Mouse (Mus musculus) hindbrain, postnatal 0 days (tissue): ENCODE measurements around the gene Sel1l. TPM values are rescaled to one million over a fixed set of nuclear protein-coding genes. Genes with fewer than 3 reads are reported as not detected.

Source experiments
- ATAC-seq: fragments of 200-750 bp; cut with Nextera tagmentation; 2 replicates; pipeline ENCODE4 v1.8.0; 2017; ENCODE audit warnings: mild to moderate bottlenecking, moderate TSS enrichment, moderate library complexity
- DNase-seq: peaks from one replicate; pipeline ENCODE4 v3.0.0-alpha.2; 2015; ENCODE audit warnings: low spot score
- H3K27ac ChIP-seq: fragments of 300-500 bp; sonication (generic); 2 replicates; pipeline ENCODE4 v1.5.1; 2014; ENCODE audit warnings: mild to moderate bottlenecking
- H3K27me3 ChIP-seq: fragments of 300-500 bp; sonication (generic); 2 replicates; pipeline ENCODE4 v1.6.1; 2014; ENCODE audit warnings: low read length, mixed read lengths; ENCODE audit not compliant: insufficient read depth
- H3K36me3 ChIP-seq: fragments of 300-500 bp; sonication (generic); 2 replicates; pipeline ENCODE4 v1.6.1; 2014; ENCODE audit warnings: low read length, mixed read lengths; ENCODE audit not compliant: insufficient read depth
- H3K4me1 ChIP-seq: fragments of 300-500 bp; sonication (generic); 2 replicates; pipeline ENCODE4 v1.6.1; 2014; ENCODE audit warnings: antibody characterized with exemption, low read length, mixed read lengths; ENCODE audit not compliant: insufficient read depth
- H3K4me2 ChIP-seq: fragments of 300-500 bp; sonication (generic); 2 replicates; pipeline ENCODE4 v1.6.1; 2014; ENCODE audit warnings: low read depth, mild to moderate bottlenecking, low read length, moderate library complexity, mixed read lengths
- H3K4me3 ChIP-seq: fragments of 300-500 bp; sonication (generic); 2 replicates; pipeline ENCODE4 v1.5.1; 2014; ENCODE audit warnings: low read length
- H3K9ac ChIP-seq: fragments of 300-500 bp; sonication (generic); replicated peaks from 2 replicates; pipeline ENCODE4 v1.6.1; 2014; ENCODE audit warnings: mild to moderate bottlenecking, low read length, moderate library complexity, mixed read lengths
- H3K9me3 ChIP-seq: fragments of 300-500 bp; sonication (generic); 2 replicates; pipeline ENCODE4 v1.6.1; 2016; ENCODE audit warnings: low read length, mixed read lengths
- CTCF ChIP-seq: IDR thresholded peaks from 2 replicates; pipeline ENCODE4 v1.5.1; 2016; ENCODE audit warnings: antibody characterized with exemption, control low read depth, low read depth
- WGBS: fragments of 180-500 bp; shearing (Covaris S2); extraction: QIAGEN DNeasy Blood & Tissue Kit; methylation state at CpG from one replicate; pipeline ENCODE4 v1.1.7; 2014; 5-methylcytosine and 5-hydroxymethylcytosine counted together
- polyA plus RNA-seq: library from polyadenylated mRNA; unstranded; fragments of >200 nt; fragmentation: Nextera tagmentation; extraction: Ambion mirVana; gene quantifications from 2 replicates; pipeline ENCODE4 v1.2.1, GENCODE M21; 2015
- total RNA-seq: library from RNA; depleted of rRNA; stranded (reverse); fragments of >200 nt; gene quantifications from 2 replicates; pipeline ENCODE4 v1.2.3, GENCODE M21; 2014

Sel1l gene
- total and polyA plus RNA-seq, 2 experiments from 2014 or later, result 53.6 to 88.7 TPM

DNA sequence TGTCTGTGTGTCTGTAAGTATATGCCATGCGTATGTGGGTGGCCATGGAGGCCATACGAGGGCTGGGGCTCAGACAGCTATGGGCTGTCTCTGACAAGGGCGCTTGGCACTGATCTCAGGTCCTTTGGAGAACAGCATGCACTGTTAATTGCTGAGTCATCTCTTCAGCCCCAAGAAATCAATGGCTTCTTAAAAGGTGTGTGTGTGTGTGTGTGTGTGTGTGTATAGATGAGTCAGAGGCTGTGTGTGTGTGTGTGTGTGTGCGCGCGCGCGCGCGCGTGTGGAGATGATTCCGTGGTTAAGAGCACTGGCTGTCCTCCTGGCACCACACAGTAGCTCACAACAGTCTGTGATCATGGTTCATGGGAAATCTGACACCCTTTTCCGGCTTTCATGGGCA is 5.1 kb downstream of the Sel1l start:
- Histone ChIP-seq H3K9ac (no peak overlapping the region), H3K4me3 (no peak overlapping the region), H3K9me3 (no peaks in the 10 kb centered on the region), H3K4me2 (no peak overlapping the region), H3K27ac (no peak overlapping the region), H3K27me3 (no peaks in the 10 kb centered on the region), H3K4me1 (0 out of 2 replicates have a peak, but pooled peaks cover 4% of the 10 kb centered on the region), H3K36me3 (peaks cover 21% of the 10 kb centered on the region)
- TF ChIP-seq CTCF, result no peak
- DNase-seq (no peak), ATAC-seq (no peak)
- 92% methylated on average over 13 of the region's 13 CpGs for WGBS

DNA sequence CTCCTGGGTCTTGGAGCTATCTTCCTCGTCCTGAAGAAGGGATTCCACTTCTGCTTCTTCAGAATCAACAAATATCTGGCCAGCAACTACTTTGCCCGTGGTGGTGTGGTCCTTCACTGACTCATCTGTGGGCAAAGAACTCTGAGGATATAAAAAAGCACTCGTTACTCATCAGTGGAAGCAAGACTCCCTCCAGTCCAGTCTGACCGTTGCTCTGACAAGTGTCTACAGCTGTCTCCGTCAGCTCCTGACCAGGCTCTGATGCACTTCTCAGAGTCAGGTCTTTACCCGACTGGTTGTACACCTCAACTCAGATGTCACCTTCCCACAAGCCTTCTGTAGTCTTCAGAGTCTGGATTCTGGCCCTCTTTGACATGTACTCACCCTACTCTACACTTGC is 7.2 kb downstream of the Sel1l start:
- no peaks in the 10 kb centered on the region for H3K9me3 ChIP-seq
- H3K36me3 ChIP-seq, result peaks cover 41% of the 10 kb centered on the region
- ATAC-seq (no peak), DNase-seq (no peak)
- no peaks in the 10 kb centered on the region for H3K4me1 ChIP-seq
- WGBS, result 97% methylated on average over 6 of the region's 6 CpGs
- no peak overlapping the region for H3K9ac ChIP-seq
- no peak overlapping the region for H3K4me3 ChIP-seq
- no peak overlapping the region for H3K27ac ChIP-seq
- no peak overlapping the region for H3K4me2 ChIP-seq
- H3K27me3 ChIP-seq, result no peaks in the 10 kb centered on the region
- no peak for TF ChIP-seq CTCF

- peaks cover 61% of the 10 kb centered on the region for H3K36me3 ChIP-seq
- H3K27ac ChIP-seq, result no peak overlapping the region
- no peak overlapping the region for H3K9ac ChIP-seq
- no peaks in the 10 kb centered on the region for H3K4me1 ChIP-seq
- no peaks in the 10 kb centered on the region for H3K27me3 ChIP-seq
- no peak for TF ChIP-seq CTCF
- H3K4me2 ChIP-seq, result no peak overlapping the region
- ATAC-seq (no peak), DNase-seq (no peak)
- 91% methylated on average over 7 of the region's 7 CpGs for WGBS
- no peaks in the 10 kb centered on the region for H3K9me3 ChIP-seq
- H3K4me3 ChIP-seq, result no peak overlapping the region
Measured at GRCm38 (mm10) chr12:91838261-91838660, 10.7 kb downstream of the Sel1l start.

DNA sequence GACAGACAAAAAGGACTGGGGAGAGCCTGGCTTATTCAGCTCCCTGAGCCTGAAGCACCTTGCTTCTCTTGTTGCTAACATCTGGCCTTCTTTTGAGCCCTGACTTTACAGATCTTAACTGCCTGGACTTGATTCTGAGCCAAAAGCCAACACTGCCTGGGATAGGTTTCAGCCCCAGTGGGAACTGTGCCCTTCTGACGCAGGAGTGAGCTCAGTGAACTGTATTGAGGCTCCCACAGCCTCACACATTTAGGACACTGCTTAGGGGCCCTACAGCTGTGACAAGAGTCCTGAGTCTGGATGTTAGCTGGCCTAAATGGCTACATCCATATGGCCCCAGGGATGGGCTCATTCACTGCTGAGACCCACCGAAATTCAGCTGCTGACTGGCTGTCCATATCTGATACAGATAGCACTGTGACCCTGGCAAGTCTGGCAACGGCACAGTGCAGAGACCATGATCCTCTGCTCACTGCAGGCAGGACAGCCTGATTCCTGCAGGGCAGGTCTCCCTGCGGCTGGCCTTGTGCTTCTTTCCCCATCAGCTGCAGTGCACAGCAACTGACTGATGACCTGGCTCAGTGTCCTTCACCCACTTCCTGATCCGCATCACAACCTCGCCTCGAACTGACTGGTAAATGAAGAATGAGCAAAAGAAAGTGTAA is 11.4 kb downstream of the Sel1l start:
- H3K9ac ChIP-seq, result no peak overlapping the region
- no peaks in the 10 kb centered on the region for H3K4me1 ChIP-seq
- ATAC-seq (no peak), DNase-seq (no peak)
- peaks cover 67% of the 10 kb centered on the region for H3K36me3 ChIP-seq
- H3K9me3 ChIP-seq, result no peaks in the 10 kb centered on the region
- H3K4me2 ChIP-seq, result no peak overlapping the region
- TF ChIP-seq CTCF, result no peak
- no peak overlapping the region for H3K27ac ChIP-seq
- H3K4me3 ChIP-seq, result no peak overlapping the region
- 89% methylated on average over 7 of the region's 7 CpGs for WGBS
- no peaks in the 10 kb centered on the region for H3K27me3 ChIP-seq

GRCm38 (mm10) chr12:91833939-91834333 is 15.0 kb downstream of the Sel1l start:
- whole genome bisulfite sequencing, result 64% methylated on average over 5 of the region's 5 CpGs

GRCm38 (mm10) chr12:91833237-91833938 is 15.6 kb downstream of the Sel1l start:
- H3K36me3 ChIP-seq, result peaks cover 51% of the 10 kb centered on the region
- TF ChIP-seq CTCF, result no peak

More at GRCm38 (mm10) chr12:91833939-91834333, 15.0 kb downstream of the Sel1l start:
- no peaks in the 10 kb centered on the region for H3K4me1 ChIP-seq
- H3K36me3 ChIP-seq, result peaks cover 54% of the 10 kb centered on the region
- no peaks in the 10 kb centered on the region for H3K9me3 ChIP-seq
- TF ChIP-seq CTCF, result no peak
- H3K9ac ChIP-seq, result no peak overlapping the region
- no peaks in the 10 kb centered on the region for H3K27me3 ChIP-seq
- DNase-seq (no peak), ATAC-seq (no peak)
- H3K27ac ChIP-seq, result no peak overlapping the region
- H3K4me2 ChIP-seq, result no peak overlapping the region
- H3K4me3 ChIP-seq, result no peak overlapping the region

DNA sequence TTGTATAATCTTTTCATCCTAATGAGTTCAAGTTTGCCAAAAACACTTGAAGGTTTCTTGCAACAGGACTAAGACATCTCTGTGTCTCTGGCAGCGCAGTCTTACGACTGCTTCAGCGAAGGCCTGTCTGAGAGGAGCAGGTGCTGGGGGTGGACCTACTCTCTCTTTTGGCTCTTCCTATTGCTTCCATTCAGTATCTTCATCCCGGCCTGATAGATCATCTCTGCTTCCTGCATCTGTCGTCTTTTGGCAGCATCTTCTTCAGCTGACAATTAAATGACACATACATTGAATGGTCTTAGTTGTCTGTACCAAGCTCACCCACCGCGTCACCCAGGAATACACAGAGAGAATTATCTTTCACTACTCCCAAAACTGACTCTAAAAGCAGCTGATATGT is 17.5 kb downstream of the Sel1l start:
- ATAC-seq (peak; percentile 86), DNase-seq (peak; percentile 54)
- Histone ChIP-seq H3K9ac (no peak overlapping the region), H3K9me3 (no peaks in the 10 kb centered on the region), H3K27ac (no peak overlapping the region), H3K4me2 (no peak overlapping the region), H3K4me1 (no peaks in the 10 kb centered on the region), H3K36me3 (peaks cover 37% of the 10 kb centered on the region), H3K27me3 (no peaks in the 10 kb centered on the region), H3K4me3 (no peak overlapping the region)
- WGBS, result 67% methylated on average over 7 of the region's 7 CpGs
- TF ChIP-seq CTCF, result no peak

More at GRCm38 (mm10) chr12:91833237-91833938, 15.6 kb downstream of the Sel1l start:
- H3K4me2 ChIP-seq, result no peak overlapping the region
- H3K4me1 ChIP-seq, result no peaks in the 10 kb centered on the region
- no peak for DNase-seq
- H3K9ac ChIP-seq, result no peak overlapping the region
- no peak overlapping the region for H3K4me3 ChIP-seq
- H3K27ac ChIP-seq, result no peak overlapping the region
- 94% methylated on average over 3 of the region's 3 CpGs for WGBS
- ATAC-seq, result no peak
- no peaks in the 10 kb centered on the region for H3K27me3 ChIP-seq
- no peaks in the 10 kb centered on the region for H3K9me3 ChIP-seq
